Mouse (Mus musculus) liver, embryonic 14.5 days (tissue): ENCODE measurements around the gene Crb2.

ENCODE experiments used
- CTCF ChIP-seq: IDR thresholded peaks from 2 replicates; pipeline ENCODE4 v1.5.1; 2016; ENCODE audit warnings: antibody characterized with exemption, low read depth, control low read depth
- EP300 ChIP-seq: IDR thresholded peaks from 2 replicates; pipeline ENCODE4 v1.6.1; 2016; ENCODE audit warnings: antibody characterized with exemption, low read depth

- TF ChIP-seq CTCF (no peak), EP300 (no peak)
Measured at GRCm38 (mm10) chr2:37782002-37782401, 6.0 kb downstream of the Crb2 start.
